Mouse (Mus musculus) gastrocnemius, postnatal 36 days (tissue): ENCODE results near the gene Eef1g. TPM values are rescaled to one million over a fixed set of nuclear protein-coding genes. Genes with fewer than 3 reads are reported as not detected.
"Not testable (repeated sequence)": the region's sequence is repeated elsewhere in the genome, so short reads cannot be mapped to it uniquely, and the experiment has no call there.

Experiments
- DNase-seq, 2 experiments: peaks; one replicate each; pipeline ENCODE4 v3.0.0; 2022
- intact Hi-C: fragments of 180-260 bp; cut with DNase I; formaldehyde crosslinking; loops from one replicate; pipeline ENCODE4 v1.15.1; 2025
- total RNA-seq, 2 experiments: library from RNA; stranded (reverse); gene quantifications; 2 replicates each; pipeline ENCODE4 v1.2.3; 2021

Gene Eef1g
- total RNA-seq, 2 experiments from 2014 or later: 441 to 447 TPM

- peak; percentile 86 to 88 for DNase-seq
- intact Hi-C loops: no loop called here
Observed at GRCm38 (mm10) chr19:8997546-8997945, 30.7 kb downstream of the Eef1g start.

GRCm38 (mm10) chr19:8998546-8998945 is 31.7 kb downstream of the Eef1g start:
- intact Hi-C loops: no loop called here
- no peak for DNase-seq

- intact Hi-C loops: no loop called here
- DNase-seq: no peak
Observed at GRCm38 (mm10) chr19:8999223-8999622, 32.4 kb downstream of the Eef1g start.

GRCm38 (mm10) chr19:9006915-9007314 is 40.1 kb downstream of the Eef1g start:
- intact Hi-C loops, DNase-seq: not testable (repeated sequence)

GRCm38 (mm10) chr19:9019298-9019697 is 52.5 kb downstream of the Eef1g start:
- DNase-seq: no peak
- intact Hi-C loops: no loop called here

GRCm38 (mm10) chr19:9023021-9023778 is 56.4 kb downstream of the Eef1g start:
- peak in 1 of 2 experiments; percentile 50 for DNase-seq
- intact Hi-C loops: no loop called here

- intact Hi-C loops: no loop called here
- DNase-seq: no peak
Observed at GRCm38 (mm10) chr19:9025562-9026257, 58.9 kb downstream of the Eef1g start.

- intact Hi-C loops: no loop called here
- no peak for DNase-seq
Observed at GRCm38 (mm10) chr19:9026634-9027033, 59.8 kb downstream of the Eef1g start.

GRCm38 (mm10) chr19:9027795-9028194 is 61.0 kb downstream of the Eef1g start:
- DNase-seq: peak in 1 of 2 experiments; percentile 22
- intact Hi-C loops: no loop called here

Other genes with a start within 250 kb of the Eef1g start
- 10 to 100 TPM; 27.9 to 30.0 TPM for gene Slc3a2, start 243.7 kb upstream of the Eef1g start, total RNA-seq
- 10 to 100 TPM; 15.2 to 20.4 TPM for gene Wdr74, start 231.2 kb upstream of the Eef1g start, total RNA-seq
- gene 1700092M07Rik, start 226.3 kb upstream of the Eef1g start, total RNA-seq: under 1 TPM in 1 of 2 experiments, not detected in 1; 0.66 TPM
- gene Stx5a, start 225.6 kb upstream of the Eef1g start, total RNA-seq: 10 to 100 TPM; 19.0 to 19.9 TPM
- gene Nxf1, start 210.0 kb upstream of the Eef1g start, total RNA-seq: 10 to 100 TPM; 24.1 to 32.9 TPM
- gene Tmem223, start 196.0 kb upstream of the Eef1g start, total RNA-seq: 10 to 100 TPM; 79.6 to 84.2 TPM
- gene Tmem179b, start 192.6 kb upstream of the Eef1g start, total RNA-seq: 1 to 10 TPM; 6.1 to 8.2 TPM
- gene Taf6l, start 180.6 kb upstream of the Eef1g start, total RNA-seq: 1 to 10 TPM; 4.6 to 4.9 TPM
- 10 to 100 TPM; 32.0 to 35.4 TPM for gene Polr2g, start 168.5 kb upstream of the Eef1g start, total RNA-seq
- gene Zbtb3, start 164.5 kb upstream of the Eef1g start, total RNA-seq: under 1 TPM; 0.42 to 0.74 TPM
- gene Ttc9c, start 147.7 kb upstream of the Eef1g start, total RNA-seq: 1 to 10 TPM; 9.2 TPM
- 10 to 100 TPM; 31.0 to 36.6 TPM for gene Hnrnpul2, start 147.0 kb upstream of the Eef1g start, total RNA-seq
- 1 to 10 TPM in 1 of 2 experiments, not detected in 1; 1.4 TPM for gene AC129217.1, start 137.3 kb upstream of the Eef1g start, total RNA-seq
- gene Bscl2, start 129.6 kb upstream of the Eef1g start, total RNA-seq: 10 to 100 TPM; 15.9 to 17.8 TPM
- not detected for gene Gng3, start 127.8 kb upstream of the Eef1g start, total RNA-seq
- 1 to 10 TPM; 5.8 to 8.8 TPM for gene Lrrn4cl, start 116.3 kb upstream of the Eef1g start, total RNA-seq
- 100 to 1,000 TPM; 197 to 321 TPM for gene Ubxn1, start 95.5 kb upstream of the Eef1g start, total RNA-seq
- gene Uqcc3, start 86.1 kb upstream of the Eef1g start, total RNA-seq: 10 to 100 TPM; 56.4 to 67.2 TPM
- gene Lbhd1, start 83.3 kb upstream of the Eef1g start, total RNA-seq: 1 to 10 TPM; 3.5 TPM
- gene Gm49403, start 83.1 kb upstream of the Eef1g start, total RNA-seq: not detected
- gene 1810009A15Rik, start 78.2 kb upstream of the Eef1g start, total RNA-seq: 10 to 100 TPM; 15.6 to 17.1 TPM
- gene Gm49416, start 78.1 kb upstream of the Eef1g start, total RNA-seq: under 1 TPM in 1 of 2 experiments, not detected in 1; 0.84 TPM
- gene Ints5, start 74.0 kb upstream of the Eef1g start, total RNA-seq: 1 to 10 TPM; 8.4 to 9.4 TPM
- 10 to 100 TPM; 19.3 to 19.9 TPM for gene Ganab, start 69.0 kb upstream of the Eef1g start, total RNA-seq
- 10 to 100 TPM; 28.3 to 31.2 TPM for gene B3gat3, start 46.7 kb upstream of the Eef1g start, total RNA-seq
- gene Rom1, start 37.7 kb upstream of the Eef1g start, total RNA-seq: 10 to 100 TPM in 1 of 2 experiments, 1 to 10 TPM in 1; 6.9 to 11.0 TPM
- 1 to 10 TPM; 5.1 to 7.3 TPM for gene Eml3, start 37.5 kb upstream of the Eef1g start, total RNA-seq
- gene Mta2, start 25.2 kb upstream of the Eef1g start, total RNA-seq: 10 to 100 TPM; 19.4 to 24.1 TPM
- gene Tut1, start 13.2 kb upstream of the Eef1g start, total RNA-seq: 1 to 10 TPM; 6.0 to 7.7 TPM
- 100 to 1,000 TPM; 171 to 208 TPM for gene Ahnak, start 22.2 kb downstream of the Eef1g start, total RNA-seq
- gene Scgb1a1, start 120.9 kb downstream of the Eef1g start, total RNA-seq: not detected
- 10 to 100 TPM; 30.2 to 32.2 TPM for gene Asrgl1, start 168.6 kb downstream of the Eef1g start, total RNA-seq